Mouse (Mus musculus) erythroblast, embryonic 14.5 days (primary cell): Measurements from ENCODE around the gene Chpt1.

Experiments used
- GATA1 ChIP-seq: IDR thresholded peaks from 2 replicates; pipeline ENCODE4 v1.6.1; 2012; ENCODE audit warnings: low read length, inconsistent platforms, mixed read lengths
- TAL1 ChIP-seq: IDR thresholded peaks from 3 replicates; pipeline ENCODE4 v1.6.1; 2012; ENCODE audit warnings: low read length, inconsistent platforms, mixed read lengths

- TF ChIP-seq GATA1 (no peak), TAL1 (no peak)
Measured at GRCm38 (mm10) chr10:88552738-88553137, 48.9 kb upstream of the Chpt1 start.
